Mouse (Mus musculus): ENCODE results near the gene Syngr1. TPM values are rescaled to one million over a fixed set of nuclear protein-coding genes. Genes with fewer than 3 reads are reported as not detected.

Syngr1 gene
- polyA plus RNA-seq, 1 experiment from 2014 or later = 20.7 TPM

DNA sequence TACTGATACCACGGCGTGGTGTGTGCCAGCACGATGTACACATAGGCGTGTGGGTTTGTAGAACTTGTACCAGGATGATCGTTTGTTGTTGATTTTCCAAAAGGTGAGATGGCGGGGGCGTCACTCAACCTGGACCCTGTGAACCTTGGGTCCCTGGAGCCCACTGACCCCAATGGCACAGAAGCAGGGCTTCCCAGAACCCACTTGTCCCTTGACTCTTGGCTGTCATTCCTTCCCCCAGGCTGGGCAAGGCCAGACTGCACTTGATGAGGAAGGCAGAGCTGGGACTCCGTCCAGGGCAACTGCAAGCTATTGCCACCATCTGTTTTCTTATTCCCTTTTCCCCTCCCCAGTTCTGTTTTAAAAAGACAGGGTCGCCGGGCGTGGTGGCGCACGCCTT lies 3.1 kb downstream of the Syngr1 start:
- H3K9me3 ChIP-seq (ENCODE audit: control insufficient read depth, low read length) = no peaks in the 10 kb centered on the region
- H3K4me2 ChIP-seq (ENCODE audit: low read depth, low read length) = no peak overlapping the region
- 91% methylated on average over 13 of the region's 13 CpGs for WGBS
- H3K4me3 ChIP-seq (ENCODE audit: low read length) = no peak overlapping the region
- no peak for ATAC-seq (ENCODE audit: low read depth)
- no peak overlapping the region for H3K9ac ChIP-seq (ENCODE audit: low read length)
- H3K36me3 ChIP-seq (ENCODE audit: control insufficient read depth, insufficient read depth, low read length) = no peaks in the 10 kb centered on the region
- H3K27ac ChIP-seq (ENCODE audit: low read length) = no peak overlapping the region
- peaks cover 39% of the 10 kb centered on the region for H3K27me3 ChIP-seq (ENCODE audit: control insufficient read depth, insufficient read depth, low read depth, low read length)
- peaks cover 3% of the 10 kb centered on the region; the same call in 1 of the 2 replicates for H3K4me1 ChIP-seq (replicated peaks; ENCODE audit: control insufficient read depth, insufficient read depth, low read length)

DNA sequence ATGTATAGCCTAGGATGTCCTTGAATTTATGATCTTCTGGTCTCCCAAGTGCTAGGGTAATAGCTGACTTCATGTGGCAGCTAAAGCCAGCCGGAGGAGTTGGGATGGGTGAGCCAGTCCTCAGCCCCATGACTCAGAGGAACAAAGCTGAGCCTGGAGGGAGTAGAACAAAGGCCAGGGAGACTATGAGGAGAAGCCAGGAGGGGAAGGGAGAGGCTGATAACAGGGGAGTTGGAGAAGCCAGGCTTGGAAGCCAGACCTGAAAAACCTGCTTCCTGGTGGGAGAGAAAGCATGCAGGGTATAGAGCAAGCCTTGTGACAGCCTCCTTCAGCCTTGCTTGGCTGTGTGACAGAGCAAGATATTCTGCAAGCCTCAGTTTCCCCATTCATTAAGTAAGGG lies 4.5 kb downstream of the Syngr1 start:
- H3K9me3 ChIP-seq (ENCODE audit: control insufficient read depth, low read length) = no peaks in the 10 kb centered on the region
- peaks cover 3% of the 10 kb centered on the region; the same call in 1 of the 2 replicates for H3K4me1 ChIP-seq (replicated peaks; ENCODE audit: control insufficient read depth, insufficient read depth, low read length)
- 39% methylated on average over 1 of the region's 1 CpGs for WGBS
- peaks cover 28% of the 10 kb centered on the region for H3K27me3 ChIP-seq (ENCODE audit: control insufficient read depth, insufficient read depth, low read depth, low read length)
- no peak for ATAC-seq (ENCODE audit: low read depth)
- H3K9ac ChIP-seq (ENCODE audit: low read length) = no peak overlapping the region
- H3K27ac ChIP-seq (ENCODE audit: low read length) = no peak overlapping the region
- H3K4me2 ChIP-seq (ENCODE audit: low read depth, low read length) = no peak overlapping the region
- no peaks in the 10 kb centered on the region for H3K36me3 ChIP-seq (ENCODE audit: control insufficient read depth, insufficient read depth, low read length)
- H3K4me3 ChIP-seq (ENCODE audit: low read length) = no peak overlapping the region

DNA sequence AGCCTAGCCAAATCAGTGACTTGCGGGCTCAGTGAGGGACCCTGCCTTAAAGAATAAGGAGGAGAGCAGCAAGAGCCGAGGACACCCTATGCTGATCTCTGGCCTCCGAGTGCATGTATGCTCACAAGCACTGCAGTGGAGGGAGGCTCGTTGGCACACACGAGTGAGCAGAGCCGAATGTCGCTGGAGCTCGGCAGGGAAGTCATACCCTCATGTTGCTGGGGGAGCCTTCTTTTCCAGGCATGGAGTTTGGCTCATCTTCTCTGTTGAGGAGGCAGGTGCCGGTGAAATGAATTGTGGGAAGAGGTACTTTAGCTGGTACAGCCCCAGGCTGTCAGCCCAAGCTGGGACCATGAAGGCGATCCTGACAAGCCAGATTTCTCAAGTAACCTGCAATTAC lies 5.3 kb downstream of the Syngr1 start:
- H3K4me2 ChIP-seq (ENCODE audit: low read depth, low read length) = no peak overlapping the region
- H3K4me3 ChIP-seq (ENCODE audit: low read length) = no peak overlapping the region
- no peak for ATAC-seq (ENCODE audit: low read depth)
- no peaks in the 10 kb centered on the region for H3K9me3 ChIP-seq (ENCODE audit: control insufficient read depth, low read length)
- H3K27me3 ChIP-seq (ENCODE audit: control insufficient read depth, insufficient read depth, low read depth, low read length) = peaks cover 22% of the 10 kb centered on the region
- no peak overlapping the region for H3K9ac ChIP-seq (ENCODE audit: low read length)
- 71% methylated on average over 10 of the region's 10 CpGs for WGBS
- no peak overlapping the region for H3K27ac ChIP-seq (ENCODE audit: low read length)
- peaks cover 3% of the 10 kb centered on the region; the same call in 1 of the 2 replicates for H3K4me1 ChIP-seq (replicated peaks; ENCODE audit: control insufficient read depth, insufficient read depth, low read length)
- H3K36me3 ChIP-seq (ENCODE audit: control insufficient read depth, insufficient read depth, low read length) = no peaks in the 10 kb centered on the region

DNA sequence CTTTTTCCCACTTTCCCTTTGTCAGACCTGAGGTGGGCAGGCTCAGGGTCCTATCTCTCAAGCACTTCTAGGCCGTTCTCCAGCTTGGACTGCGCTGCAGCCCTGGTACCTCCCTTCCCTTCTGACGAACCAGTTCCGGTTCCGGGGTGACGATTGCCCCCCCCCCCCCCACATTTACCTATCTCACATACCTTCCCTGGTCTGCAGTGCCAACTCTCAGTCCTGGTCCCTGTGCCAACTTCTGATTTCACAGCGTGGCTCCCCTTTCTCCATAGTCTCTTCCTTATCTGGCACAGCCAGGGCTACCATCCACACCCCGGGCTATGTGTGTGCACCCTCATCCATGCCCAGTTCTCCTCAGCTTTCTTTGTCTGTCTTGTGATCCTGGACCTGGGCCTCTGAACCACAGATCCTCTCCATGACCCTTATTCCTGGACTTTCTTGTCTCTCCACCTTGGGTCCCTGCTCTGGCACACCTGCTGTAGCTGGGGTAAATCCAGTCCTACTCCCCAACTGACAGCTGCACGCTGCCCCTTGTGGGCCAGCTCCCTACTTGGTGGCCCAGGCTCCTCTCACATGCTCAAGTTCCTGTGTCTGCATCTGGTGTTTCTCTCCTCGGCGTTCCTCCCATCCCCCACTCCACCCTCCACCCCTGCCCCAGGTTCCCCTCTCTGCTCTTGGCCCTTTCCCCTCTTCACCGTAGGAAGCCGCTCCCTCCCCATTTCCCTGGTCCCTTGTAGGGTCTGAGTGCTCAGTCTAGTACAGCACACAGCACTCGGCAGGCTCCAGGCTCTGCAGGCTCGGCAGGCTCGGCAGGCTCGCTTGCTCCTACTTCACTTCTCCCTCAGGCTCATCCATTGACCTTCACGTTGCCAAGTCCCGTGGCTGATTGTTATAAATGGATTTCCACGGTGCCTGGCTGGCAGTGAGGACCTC lies 6.1 kb downstream of the Syngr1 start:
- H3K9ac ChIP-seq (ENCODE audit: low read length) = peak overlapping the region; percentile 32; the same call in 1 of the 2 replicates
- H3K27ac ChIP-seq (ENCODE audit: low read length) = no peak overlapping the region
- no peak overlapping the region for H3K4me3 ChIP-seq (ENCODE audit: low read length)
- 21% methylated on average over 18 of the region's 20 CpGs for WGBS
- ATAC-seq (ENCODE audit: low read depth) = peak; percentile 63
- H3K9me3 ChIP-seq (ENCODE audit: control insufficient read depth, low read length) = no peaks in the 10 kb centered on the region
- H3K4me2 ChIP-seq (ENCODE audit: low read depth, low read length) = no peak overlapping the region
- peaks cover 3% of the 10 kb centered on the region; the same call in 1 of the 2 replicates for H3K4me1 ChIP-seq (replicated peaks; ENCODE audit: control insufficient read depth, insufficient read depth, low read length)
- peaks cover 14% of the 10 kb centered on the region for H3K27me3 ChIP-seq (ENCODE audit: control insufficient read depth, insufficient read depth, low read depth, low read length)
- no peaks in the 10 kb centered on the region for H3K36me3 ChIP-seq (ENCODE audit: control insufficient read depth, insufficient read depth, low read length)

DNA sequence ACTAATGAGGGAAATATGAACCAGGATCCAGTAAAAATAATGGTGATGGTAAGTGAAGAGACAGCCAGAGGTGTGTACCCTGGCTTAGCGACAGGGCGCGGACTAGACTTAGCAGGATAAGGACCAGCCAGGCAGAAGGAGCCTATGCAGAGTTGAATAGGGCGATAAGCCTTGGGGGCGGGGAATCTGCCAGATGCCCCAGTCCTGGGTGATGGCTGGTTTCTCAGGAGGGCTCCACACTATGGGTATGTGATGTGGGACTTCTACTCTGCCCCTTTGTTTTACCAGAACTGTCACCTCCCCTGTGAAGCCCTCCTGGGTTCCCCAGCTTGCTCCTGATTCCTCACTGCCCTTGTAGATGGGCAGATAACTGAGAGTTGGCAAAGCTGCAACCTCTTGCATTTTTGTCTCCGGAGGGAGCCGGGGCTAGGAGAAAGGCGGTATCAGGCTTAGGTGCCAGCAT lies 6.9 kb downstream of the Syngr1 start:
- Histone ChIP-seq H3K4me2 (ENCODE audit: low read depth, low read length) (no peak overlapping the region), H3K9ac (ENCODE audit: low read length) (no peak overlapping the region)

DNA sequence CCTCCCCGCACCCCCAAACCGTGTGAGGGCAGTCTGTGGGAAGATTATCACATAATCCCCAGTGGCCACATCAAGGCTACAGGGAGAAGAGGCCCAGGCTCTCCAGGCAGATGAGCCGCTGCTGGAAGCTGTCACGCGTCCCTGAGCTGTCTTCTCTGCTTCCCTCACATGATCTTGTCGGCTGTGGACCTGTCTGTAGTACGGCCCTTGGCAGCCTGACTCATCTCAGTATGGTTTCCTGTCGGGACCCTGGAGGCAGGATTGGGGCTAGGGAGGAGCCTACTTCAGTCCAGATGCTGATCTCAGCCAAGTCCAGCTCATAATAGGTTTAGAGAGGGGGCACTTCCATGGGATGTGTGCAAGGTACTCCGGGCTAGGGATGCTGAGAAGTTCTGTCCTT lies 7.7 kb downstream of the Syngr1 start:
- Histone ChIP-seq H3K4me1 (replicated peaks; ENCODE audit: control insufficient read depth, insufficient read depth, low read length) (peaks cover 3% of the 10 kb centered on the region; the same call in 1 of the 2 replicates), H3K36me3 (ENCODE audit: control insufficient read depth, insufficient read depth, low read length) (no peaks in the 10 kb centered on the region), H3K4me2 (ENCODE audit: low read depth, low read length) (no peak overlapping the region), H3K9ac (ENCODE audit: low read length) (no peak overlapping the region), H3K27me3 (ENCODE audit: control insufficient read depth, insufficient read depth, low read depth, low read length) (peaks cover 6% of the 10 kb centered on the region; the same call in 1 of the 2 replicates), H3K4me3 (ENCODE audit: low read length) (no peak overlapping the region), H3K27ac (ENCODE audit: low read length) (no peak overlapping the region), H3K9me3 (ENCODE audit: control insufficient read depth, low read length) (no peaks in the 10 kb centered on the region)
- ATAC-seq (ENCODE audit: low read depth) = no peak
- WGBS = 40% methylated on average over 9 of the region's 9 CpGs

More for the DNA sequence above, 6.9 kb downstream of the Syngr1 start:
- no peaks in the 10 kb centered on the region for H3K9me3 ChIP-seq (ENCODE audit: control insufficient read depth, low read length)
- 34% methylated on average over 8 of the region's 8 CpGs for WGBS
- H3K27me3 ChIP-seq (ENCODE audit: control insufficient read depth, insufficient read depth, low read depth, low read length) = peaks cover 6% of the 10 kb centered on the region
- no peak overlapping the region for H3K4me3 ChIP-seq (ENCODE audit: low read length)
- no peak overlapping the region for H3K27ac ChIP-seq (ENCODE audit: low read length)
- no peak for ATAC-seq (ENCODE audit: low read depth)
- no peaks in the 10 kb centered on the region for H3K36me3 ChIP-seq (ENCODE audit: control insufficient read depth, insufficient read depth, low read length)
- peaks cover 3% of the 10 kb centered on the region; the same call in 1 of the 2 replicates for H3K4me1 ChIP-seq (replicated peaks; ENCODE audit: control insufficient read depth, insufficient read depth, low read length)

DNA sequence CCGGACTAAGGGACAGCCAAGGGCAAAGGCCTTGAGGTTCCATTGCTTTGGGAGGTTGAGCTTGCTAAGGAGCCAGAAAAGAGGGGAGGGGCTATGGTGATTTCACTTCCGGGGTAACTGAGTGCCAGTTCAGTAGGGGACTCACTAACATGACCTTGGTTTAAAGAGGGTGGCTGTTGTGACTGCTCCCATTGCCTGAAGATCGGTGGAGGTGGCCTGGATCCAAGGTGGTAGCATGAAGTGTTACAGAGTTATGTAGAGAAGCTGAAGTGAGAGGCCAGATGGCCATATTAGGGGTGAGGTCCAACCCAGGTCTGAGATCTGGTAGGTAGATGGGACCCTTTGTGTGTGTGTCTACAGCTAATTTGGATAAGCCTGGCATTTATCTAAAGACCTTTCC lies 8.3 kb downstream of the Syngr1 start:
- Histone ChIP-seq H3K4me2 (ENCODE audit: low read depth, low read length) (no peak overlapping the region), H3K9me3 (ENCODE audit: control insufficient read depth, low read length) (no peaks in the 10 kb centered on the region), H3K4me1 (replicated peaks; ENCODE audit: control insufficient read depth, insufficient read depth, low read length) (peaks cover 3% of the 10 kb centered on the region; the same call in 1 of the 2 replicates), H3K27me3 (ENCODE audit: control insufficient read depth, insufficient read depth, low read depth, low read length) (peaks cover 6% of the 10 kb centered on the region; the same call in 1 of the 2 replicates), H3K9ac (ENCODE audit: low read length) (no peak overlapping the region), H3K36me3 (ENCODE audit: control insufficient read depth, insufficient read depth, low read length) (no peaks in the 10 kb centered on the region), H3K4me3 (ENCODE audit: low read length) (no peak overlapping the region), H3K27ac (ENCODE audit: low read length) (no peak overlapping the region)
- WGBS = 73% methylated on average over 3 of the region's 3 CpGs
- ATAC-seq (ENCODE audit: low read depth) = no peak

DNA sequence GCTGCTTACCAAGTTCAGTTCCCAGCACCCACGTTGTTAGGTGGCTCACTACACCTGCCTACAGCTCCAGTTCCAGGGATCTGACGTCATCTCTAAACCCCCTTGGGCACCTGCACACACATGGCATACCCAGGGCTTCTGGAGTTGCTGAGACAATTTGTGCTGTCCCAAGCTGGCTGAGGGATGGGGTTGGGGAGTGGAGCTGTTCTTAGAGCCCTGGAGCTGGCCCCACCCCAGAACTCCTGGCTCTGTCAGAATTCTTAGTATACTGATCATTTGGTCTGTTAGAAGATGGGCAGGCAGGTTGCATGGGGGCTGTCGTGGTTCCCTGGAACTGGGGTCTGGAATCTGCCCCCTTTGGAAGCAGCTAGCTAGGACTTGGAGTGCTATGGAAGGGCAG lies 9.1 kb downstream of the Syngr1 start:
- H3K36me3 ChIP-seq (ENCODE audit: control insufficient read depth, insufficient read depth, low read length) = no peaks in the 10 kb centered on the region
- no peaks in the 10 kb centered on the region for H3K9me3 ChIP-seq (ENCODE audit: control insufficient read depth, low read length)
- H3K9ac ChIP-seq (ENCODE audit: low read length) = no peak overlapping the region
- 72% methylated on average over 3 of the region's 3 CpGs for WGBS
- peaks cover 3% of the 10 kb centered on the region; the same call in 1 of the 2 replicates for H3K4me1 ChIP-seq (replicated peaks; ENCODE audit: control insufficient read depth, insufficient read depth, low read length)
- H3K4me2 ChIP-seq (ENCODE audit: low read depth, low read length) = no peak overlapping the region
- no peak overlapping the region for H3K27ac ChIP-seq (ENCODE audit: low read length)
- H3K27me3 ChIP-seq (ENCODE audit: control insufficient read depth, insufficient read depth, low read depth, low read length) = peaks cover 6% of the 10 kb centered on the region; the same call in 1 of the 2 replicates
- no peak overlapping the region for H3K4me3 ChIP-seq (ENCODE audit: low read length)
- no peak for ATAC-seq (ENCODE audit: low read depth)

DNA sequence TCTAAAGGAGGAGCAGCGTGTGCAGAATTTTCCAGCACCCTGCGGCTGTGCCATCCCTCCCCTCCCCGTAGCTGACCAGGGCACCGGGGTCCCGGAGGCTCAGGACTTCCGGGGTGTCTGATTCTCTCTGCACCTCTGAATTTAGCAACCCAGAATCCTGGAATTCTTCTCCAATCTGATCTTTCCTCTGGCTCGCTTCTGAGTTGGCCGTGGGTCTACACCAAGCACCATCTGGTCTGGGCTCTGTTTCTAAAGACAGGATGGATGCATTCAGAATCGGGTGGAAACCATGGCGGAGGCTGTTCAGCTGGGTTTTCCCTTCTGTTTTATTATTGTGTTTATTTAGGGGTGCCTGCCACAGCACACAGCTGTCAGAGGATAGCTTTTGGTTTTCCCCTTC lies 9.7 kb downstream of the Syngr1 start:
- H3K4me3 ChIP-seq (ENCODE audit: low read length) = no peak overlapping the region
- no peaks in the 10 kb centered on the region; the same call in 1 of the 2 replicates for H3K4me1 ChIP-seq (replicated peaks; ENCODE audit: control insufficient read depth, insufficient read depth, low read length)
- H3K27ac ChIP-seq (ENCODE audit: low read length) = no peak overlapping the region
- no peak for ATAC-seq (ENCODE audit: low read depth)
- no peak overlapping the region for H3K9ac ChIP-seq (ENCODE audit: low read length)
- H3K9me3 ChIP-seq (ENCODE audit: control insufficient read depth, low read length) = no peaks in the 10 kb centered on the region
- H3K27me3 ChIP-seq (ENCODE audit: control insufficient read depth, insufficient read depth, low read depth, low read length) = peaks cover 6% of the 10 kb centered on the region; the same call in 1 of the 2 replicates
- H3K36me3 ChIP-seq (ENCODE audit: control insufficient read depth, insufficient read depth, low read length) = no peaks in the 10 kb centered on the region
- no peak overlapping the region for H3K4me2 ChIP-seq (ENCODE audit: low read depth, low read length)
- WGBS = 71% methylated on average over 10 of the region's 10 CpGs

Data from lung, embryonic 16.5 days (tissue).